Mouse (Mus musculus) CH12.LX (cell line): ENCODE data around the gene Gm17482. TPM values are rescaled to one million over a fixed set of nuclear protein-coding genes. Genes with fewer than 3 reads are reported as not detected.

Experiments
- DNase-seq: peaks from one replicate; pipeline ENCODE4 v3.0.0-alpha.2; 2013; ENCODE audit errors: extremely low read depth
- H3K27ac ChIP-seq: 2 replicates; pipeline ENCODE4 v1.5.1; 2012; ENCODE audit warnings: low read depth, mild to moderate bottlenecking, control low read depth, moderate library complexity; ENCODE audit not compliant: insufficient read depth
- H3K27me3 ChIP-seq: replicated peaks from 2 replicates; pipeline ENCODE3; 2012; ENCODE audit warnings: inconsistent platforms
- H3K36me3 ChIP-seq, 2 experiments: replicated peaks in 1 of 2; 2 replicates each; pipeline versions ENCODE3 to v1.6.1; 2012; ENCODE audit warnings: inconsistent platforms in 1 of 2, low read length in 1 of 2, mild to moderate bottlenecking in 1 of 2, mixed read lengths in 1 of 2, moderate library complexity in 1 of 2; ENCODE audit not compliant: control insufficient read depth in 1 of 2, insufficient read depth in 1 of 2
- H3K4me1 ChIP-seq, 2 experiments: 2 replicates each; pipeline ENCODE4 v1.6.1; 2012; ENCODE audit warnings: inconsistent platforms in 1 of 2, moderate library complexity in 1 of 2; ENCODE audit not compliant: insufficient read depth in 2 of 2, control insufficient read depth in 1 of 2
- H3K4me2 ChIP-seq: 2 replicates; pipeline ENCODE4 v1.6.1; 2012; ENCODE audit warnings: low read depth, mild to moderate bottlenecking, control low read depth; ENCODE audit not compliant: poor library complexity, insufficient read depth, severe bottlenecking
- H3K4me3 ChIP-seq, 3 experiments: fragments of 150-350 bp in 1 of 3; sonication (generic) in 1 of 3; replicated peaks in 1 of 3; 2 replicates each; pipeline versions ENCODE3 to v1.5.1; 2011 to 2012; ENCODE audit warnings: low read depth in 2 of 3, low read length in 2 of 3, mild to moderate bottlenecking in 2 of 3, moderate library complexity in 2 of 3, control low read depth in 1 of 3, improper control_type of control experiment in 1 of 3, inconsistent platforms in 1 of 3, mixed read lengths in 1 of 3; ENCODE audit not compliant: poor library complexity in 1 of 3
- H3K79me2 ChIP-seq: replicated peaks from 2 replicates; pipeline ENCODE4 v1.6.1; 2012; ENCODE audit warnings: mild to moderate bottlenecking, moderate library complexity; ENCODE audit not compliant: control insufficient read depth, poor library complexity, insufficient read depth, severe bottlenecking; ENCODE audit errors: extremely low read depth
- H3K9ac ChIP-seq: 2 replicates; pipeline ENCODE4 v1.6.1; 2012; ENCODE audit warnings: low read depth, mild to moderate bottlenecking, control low read depth, moderate library complexity; ENCODE audit not compliant: insufficient read depth
- H3K9me3 ChIP-seq: replicated peaks from 2 replicates; pipeline ENCODE3; 2012; ENCODE audit warnings: low read length, inconsistent platforms, mixed read lengths
- BHLHE40 ChIP-seq: IDR thresholded peaks from 2 replicates; pipeline ENCODE4 v1.6.1; 2011; ENCODE audit warnings: mild to moderate bottlenecking, low read depth, low read length, improper control_type of control experiment
- CHD1 ChIP-seq: IDR thresholded peaks from 2 replicates; pipeline ENCODE4 v1.6.1; 2012; ENCODE audit warnings: low read depth, low read length, improper control_type of control experiment, inconsistent platforms
- CHD2 ChIP-seq: IDR thresholded peaks from 2 replicates; pipeline ENCODE4 v1.6.1; 2011; ENCODE audit warnings: low read length, improper control_type of control experiment
- CTCF ChIP-seq, 2 experiments: IDR thresholded peaks in 1 of 2; conservative IDR thresholded peaks in 1 of 2; 2 replicates each; pipeline ENCODE4 v1.5.1; 2011 to 2012; ENCODE audit warnings: low read depth in 2 of 2, low read length in 2 of 2, improper control_type of control experiment in 1 of 2, inconsistent platforms in 1 of 2, mild to moderate bottlenecking in 1 of 2, moderate library complexity in 1 of 2
- E2F4 ChIP-seq: IDR thresholded peaks from 2 replicates; pipeline ENCODE4 v1.6.1; 2011; ENCODE audit warnings: low read depth, low read length, improper control_type of control experiment; ENCODE audit not compliant: insufficient replicate concordance
- ELF1 ChIP-seq: IDR thresholded peaks from 2 replicates; pipeline ENCODE4 v1.6.1; 2014; ENCODE audit warnings: low read depth, mild to moderate bottlenecking, inconsistent platforms, low read length, improper control_type of control experiment
- ETS1 ChIP-seq: conservative IDR thresholded peaks from 2 replicates; pipeline ENCODE4 v1.6.1; 2012; ENCODE audit warnings: low read depth, mild to moderate bottlenecking, inconsistent platforms, low read length, improper control_type of control experiment, moderate library complexity
- JUN ChIP-seq: IDR thresholded peaks from 2 replicates; pipeline ENCODE4 v1.6.1; 2011; ENCODE audit warnings: low read depth, mild to moderate bottlenecking, low read length, improper control_type of control experiment, moderate library complexity; ENCODE audit not compliant: insufficient read depth
- JUND ChIP-seq: conservative IDR thresholded peaks from 2 replicates; pipeline ENCODE4 v1.6.1; 2011; ENCODE audit warnings: low read depth, low read length, improper control_type of control experiment
- KAT2A ChIP-seq: IDR thresholded peaks from 2 replicates; pipeline ENCODE4 v1.6.1; 2012; ENCODE audit warnings: low read length, improper control_type of control experiment, inconsistent platforms; ENCODE audit not compliant: insufficient replicate concordance
- MAFK ChIP-seq: IDR thresholded peaks from 2 replicates; pipeline ENCODE4 v1.6.1; 2011; ENCODE audit warnings: low read length, improper control_type of control experiment; ENCODE audit not compliant: insufficient replicate concordance
- MAX ChIP-seq: IDR thresholded peaks from 2 replicates; pipeline ENCODE4 v1.6.1; 2011; ENCODE audit warnings: low read length, improper control_type of control experiment
- MAZ ChIP-seq: IDR thresholded peaks from 2 replicates; pipeline ENCODE4 v1.6.1; 2012; ENCODE audit warnings: low read depth, mild to moderate bottlenecking, inconsistent platforms, low read length, improper control_type of control experiment, moderate library complexity
- MEF2A ChIP-seq: IDR thresholded peaks from 2 replicates; pipeline ENCODE4 v1.6.1; 2014; ENCODE audit warnings: low read depth, mild to moderate bottlenecking, inconsistent platforms, low read length, improper control_type of control experiment, borderline replicate concordance
- MXI1 ChIP-seq: IDR thresholded peaks from 2 replicates; pipeline ENCODE4 v1.6.1; 2011; ENCODE audit warnings: mild to moderate bottlenecking, low read depth, low read length, improper control_type of control experiment
- MYC ChIP-seq: IDR thresholded peaks from 2 replicates; pipeline ENCODE4 v1.6.1; 2011; ENCODE audit warnings: low read depth, mild to moderate bottlenecking, improper control_type of control experiment, low read length
- PAX5 ChIP-seq: IDR thresholded peaks from 2 replicates; pipeline ENCODE4 v1.6.1; 2012; ENCODE audit warnings: low read length, inconsistent platforms, mixed read lengths
- POLR2A ChIP-seq: IDR thresholded peaks from 2 replicates; pipeline ENCODE4 v1.6.1; 2011; ENCODE audit warnings: low read depth, mild to moderate bottlenecking, improper control_type of control experiment, low read length
- POLR2AphosphoS2 ChIP-seq: IDR thresholded peaks from 2 replicates; pipeline ENCODE4 v1.6.1; 2011; ENCODE audit warnings: low read depth, low read length, improper control_type of control experiment
- RCOR1 ChIP-seq: conservative IDR thresholded peaks from 2 replicates; pipeline ENCODE4 v1.6.1; 2012; ENCODE audit warnings: low read depth, mild to moderate bottlenecking, inconsistent platforms, low read length, improper control_type of control experiment
- SMC3 ChIP-seq: IDR thresholded peaks from 2 replicates; pipeline ENCODE4 v1.6.1; 2011; ENCODE audit warnings: low read depth, low read length, improper control_type of control experiment
- TCF12 ChIP-seq: IDR thresholded peaks from 2 replicates; pipeline ENCODE4 v1.6.1; 2014; ENCODE audit warnings: low read depth, mild to moderate bottlenecking, inconsistent platforms, low read length, improper control_type of control experiment
- ZMIZ1 ChIP-seq: IDR thresholded peaks from 2 replicates; pipeline ENCODE4 v1.6.1; 2012; ENCODE audit warnings: low read depth, mild to moderate bottlenecking, inconsistent platforms, low read length, improper control_type of control experiment
- ZNF384 ChIP-seq: IDR thresholded peaks from 2 replicates; pipeline ENCODE4 v1.6.1; 2012; ENCODE audit warnings: low read depth, low read length, improper control_type of control experiment, inconsistent platforms
- dilution Hi-C: fragments of 300-500 bp; cut with MboI; formaldehyde crosslinking; loops from 2 replicates; pipeline ENCODE4 v1.14.3; 2020; ENCODE audit warnings: low sequenced_read_pairs; ENCODE audit not compliant: extremely low pct_unique_long_range_greater_than_20kb, extremely low pct_ligation_motif_present
- in situ Hi-C: fragments of 300-500 bp; cut with MboI; formaldehyde crosslinking; loops from 3 replicates; pipeline ENCODE4 v1.14.3; 2019; ENCODE audit warnings: low sequenced_read_pairs, low pct_ligation_motif_present, low pct_unique_long_range_greater_than_20kb, mixed read lengths
- polyA plus RNA-seq: library from polyadenylated mRNA; unstranded; fragments of >175 nt; gene quantifications from 2 replicates; pipeline ENCODE4 v1.2.1, GENCODE M21; 2012; ENCODE audit warnings: low read depth; ENCODE audit not compliant: insufficient read length
- total RNA-seq, 2 experiments: library from RNA; depleted of rRNA; stranded (reverse); fragments of 300-350 nt in 1 of 2; fragments of >200 nt in 1 of 2; gene quantifications; 2 replicates each; pipeline ENCODE4 v1.2.3; 2012 to 2014

Gm17482 gene
- total and polyA plus RNA-seq, 3 experiments, result not detected

GRCm38 (mm10) chr6:115210820-115211219, 16.3 kb upstream of the Gm17482 start:
- no peak for DNase-seq
- in situ Hi-C loops (no loop called here), dilution Hi-C loops (no loop called here)

GRCm38 (mm10) chr6:115212132-115212903, 14.8 kb upstream of the Gm17482 start:
- no peaks in the 10 kb centered on the region for H3K27me3 ChIP-seq
- H3K9ac ChIP-seq, result no peak overlapping the region
- H3K4me1 ChIP-seq, result peaks cover 0 to 18% of the 10 kb centered on the region in 2 experiments; a peak in 1 of 4 replicates
- no peaks in the 10 kb centered on the region for H3K36me3 ChIP-seq
- in situ Hi-C loops, result no loop called here
- H3K4me2 ChIP-seq, result peak overlapping the region; percentile 14; the same call in 1 of the 2 replicates
- no peak for TF ChIP-seq E2F4
- 0 out of 2 replicates have a peak, but pooled peaks have one; percentile 30 for TF ChIP-seq MEF2A
- TF ChIP-seq CHD1, result no peak
- peak; percentile 47; the same call in 1 of the 2 replicates for TF ChIP-seq ETS1
- no peak for TF ChIP-seq MYC
- TF ChIP-seq ZMIZ1, result no peak
- no peak for TF ChIP-seq JUND
- TF ChIP-seq MAX, result no peak
- no peak for TF ChIP-seq MAFK
- TF ChIP-seq MXI1, result no peak
- no peak for TF ChIP-seq POLR2A
- no peak for TF ChIP-seq ZNF384
- no peak for TF ChIP-seq KAT2A
- no peak for TF ChIP-seq PAX5
- TF ChIP-seq MAZ, result no peak
- no peak for TF ChIP-seq SMC3
- no peak for TF ChIP-seq ELF1
- no peak for TF ChIP-seq JUN
- TF ChIP-seq CHD2, result no peak
- TF ChIP-seq TCF12, result 0 out of 2 replicates have a peak, but pooled peaks have one; percentile 16
- TF ChIP-seq BHLHE40, result no peak
- TF ChIP-seq RCOR1, result no peak
- TF ChIP-seq POLR2AphosphoS2, result no peak
- TF ChIP-seq CTCF (conservative IDR thresholded peaks at IDR 0.05 in 1 of 2, IDR thresholded peaks at IDR 0.05 in 1 of 2; ENCODE audit: low read depth in 2 of 2, low read length in 2 of 2), result no peak
- DNase-seq, result peak; percentile 6
- dilution Hi-C loops, result no loop called here
- peaks cover 3% of the 10 kb centered on the region for H3K9me3 ChIP-seq
- no peak overlapping the region for H3K27ac ChIP-seq
- H3K4me3 ChIP-seq, result no peak overlapping the region
- H3K79me2 ChIP-seq, result no peaks in the 10 kb centered on the region

More at GRCm38 (mm10) chr6:115210820-115211219, 16.3 kb upstream of the Gm17482 start:
- Histone ChIP-seq H3K9me3 (peaks cover 6% of the 10 kb centered on the region), H3K79me2 (no peaks in the 10 kb centered on the region), H3K9ac (no peak overlapping the region)
- TF ChIP-seq ETS1, result no peak
- TF ChIP-seq ELF1, result no peak
- TF ChIP-seq KAT2A, result no peak
- TF ChIP-seq, all 38 proteins: peak for 0
- Histone ChIP-seq H3K36me3 (no peaks in the 10 kb centered on the region), H3K27me3 (no peaks in the 10 kb centered on the region), H3K27ac (no peak overlapping the region), H3K4me3 (no peak overlapping the region), H3K4me2 (no peak overlapping the region), H3K4me1 (peaks cover 0 to 18% of the 10 kb centered on the region in 2 experiments; a peak in 1 of 4 replicates)
